In the genomic region with DNA sequence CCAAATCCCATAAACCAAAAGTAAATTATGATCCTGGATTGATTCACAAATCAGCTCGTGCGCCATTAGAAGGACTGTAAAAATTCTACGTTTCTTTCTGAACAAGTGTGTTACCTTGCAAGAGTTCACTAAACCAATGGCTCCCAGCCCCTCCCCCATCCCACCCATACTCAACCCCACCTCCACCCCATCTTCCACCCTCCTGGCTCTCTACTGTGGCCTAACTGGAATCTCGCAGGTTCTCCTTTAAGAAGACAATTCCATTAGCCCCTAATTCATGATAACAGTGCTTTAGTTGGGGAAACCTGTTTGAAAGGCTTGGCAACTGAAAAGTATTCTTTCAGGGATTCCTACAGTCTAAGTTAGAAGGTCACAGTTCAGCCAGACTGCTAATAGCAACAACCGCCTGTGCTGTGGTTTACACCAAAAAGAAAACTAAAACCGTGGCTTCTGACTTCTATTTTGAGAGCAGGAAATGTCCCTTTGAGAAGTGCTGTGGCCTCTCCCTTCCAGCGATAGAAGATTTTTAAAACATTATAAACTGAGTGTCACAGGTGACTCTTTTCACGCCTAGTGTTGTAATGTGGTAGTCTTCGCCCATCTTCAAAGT, we compare ENCODE assay signal across 9 mouse cellular contexts. TPM values are rescaled to one million over a fixed set of nuclear protein-coding genes. Genes with fewer than 3 reads are reported as not detected.
DNase-seq lines count a peak whose midpoint lies in the region; ATAC-seq and TF ChIP-seq lines count a peak whose summit lies in the region.
"Had no signal": no experiment of that assay in that cellular context is flagged by ENCODE, and none has a peak within 500 bp of the region (broad histone marks: within the 10 kb centered on the region; RNA-seq: fewer than 3 reads in every experiment).

No protein-coding gene starts in this region.

- peaks cover 8% of the 10 kb centered on the region; the same call in 1 of the 2 replicates for H3K4me1 ChIP-seq in kidney, adult 2 months (ENCODE audit: control insufficient read depth, insufficient read depth, low read length)
- peaks cover 16% of the 10 kb centered on the region for H3K4me1 ChIP-seq in forebrain, embryonic 16.5 days (replicated peaks; ENCODE audit: control insufficient read depth, insufficient read depth, low read length)
- H3K4me1 ChIP-seq in liver, adult 2 months (ENCODE audit: control insufficient read depth, insufficient read depth, low read length): peaks cover 8% of the 10 kb centered on the region; the same call in 1 of the 2 replicates
- H3K4me1 ChIP-seq in stomach, embryonic 15.5 days: peaks cover 9% of the 10 kb centered on the region

- no peak overlapping the region for H3K9ac ChIP-seq in forebrain, embryonic 16.5 days (replicated peaks; ENCODE audit: low read depth, low read length)
- no peak overlapping the region for H3K9ac ChIP-seq in liver, adult 2 months (ENCODE audit: low read depth, low read length)
- H3K9ac ChIP-seq in stomach, embryonic 15.5 days: no peak overlapping the region

- no peak for TF ChIP-seq POLR2A in kidney, adult 2 months (IDR thresholded peaks at IDR 0.05; ENCODE audit: low read depth, low read length)
- TF ChIP-seq POLR2A in liver, adult 2 months (IDR thresholded peaks at IDR 0.05; ENCODE audit: extremely low read depth, insufficient read depth, low read length): no peak

- DNase-seq in kidney, adult 2 months: peak; percentile 50
- no peak for DNase-seq in kidney, adult 18-20 months
- DNase-seq in CD8-positive naive resting alpha-beta T cell, adult 2 months (ENCODE audit: low read depth in 2 of 2, low spot score in 2 of 2): peak; percentile 15 to 46
- DNase-seq in liver, adult 2 months (ENCODE audit: extremely low read depth, low read depth, low spot score): peak; percentile 31
- DNase-seq in left cerebral cortex, postnatal 10 days (ENCODE audit: extremely low spot score in 1 of 2, low spot score in 2 of 2): no peak
- DNase-seq in gastrocnemius, postnatal 10 days: no peak

- ATAC-seq in forebrain, embryonic 16.5 days: no peak
- ATAC-seq in stomach, embryonic 15.5 days (ENCODE audit: insufficient read depth, low FRiP score, low read depth): no peak
- ATAC-seq: Patski had no signal

- H3K9me3 ChIP-seq in forebrain, embryonic 16.5 days (ENCODE audit: control insufficient read depth, low read length): no peaks in the 10 kb centered on the region
- H3K9me3 ChIP-seq in stomach, embryonic 15.5 days: no peaks in the 10 kb centered on the region

- 62% methylated on average over 9 of the region's 9 CpGs for WGBS in kidney, adult 2 months
- WGBS in forebrain, embryonic 16.5 days: 31% methylated on average over 9 of the region's 9 CpGs
- 56% methylated on average over 9 of the region's 9 CpGs for WGBS in liver, adult 2 months
- WGBS in stomach, embryonic 15.5 days: 24% methylated on average over 9 of the region's 9 CpGs

- H3K27ac ChIP-seq in kidney, adult 2 months (ENCODE audit: insufficient read depth, low read depth, low read length): no peak overlapping the region
- H3K27ac ChIP-seq in forebrain, embryonic 16.5 days (ENCODE audit: low read length): no peak overlapping the region
- no peak overlapping the region for H3K27ac ChIP-seq in liver, adult 2 months (replicated peaks; ENCODE audit: insufficient read depth, low read depth, low read length)
- H3K27ac ChIP-seq in stomach, embryonic 15.5 days: peak overlapping the region; percentile 1; the same call in 1 of the 2 replicates

- no peak for TF ChIP-seq CTCF in kidney, adult 2 months (conservative IDR thresholded peaks at IDR 0.05; ENCODE audit: insufficient read depth, insufficient read length, low read depth, low read length)
- no peak for TF ChIP-seq CTCF in liver, adult 2 months (IDR thresholded peaks at IDR 0.05; ENCODE audit: low read depth, low read length)

- H3K4me3 ChIP-seq in kidney, adult 2 months (ENCODE audit: insufficient read depth, low read depth, low read length): no peak overlapping the region
- H3K4me3 ChIP-seq in forebrain, embryonic 16.5 days (replicated peaks; ENCODE audit: low read length): no peak overlapping the region
- no peak overlapping the region for H3K4me3 ChIP-seq in liver, adult 2 months (ENCODE audit: insufficient read depth, low read depth, low read length)
- H3K4me3 ChIP-seq in stomach, embryonic 15.5 days (replicated peaks): no peak overlapping the region

- no peaks in the 10 kb centered on the region for H3K36me3 ChIP-seq in kidney, adult 2 months (ENCODE audit: control insufficient read depth, insufficient read depth, low read length)
- no peaks in the 10 kb centered on the region for H3K36me3 ChIP-seq in forebrain, embryonic 16.5 days (ENCODE audit: control insufficient read depth, insufficient read depth)
- H3K36me3 ChIP-seq in liver, adult 2 months (ENCODE audit: control insufficient read depth, insufficient read depth, low read length): no peaks in the 10 kb centered on the region
- no peaks in the 10 kb centered on the region for H3K36me3 ChIP-seq in stomach, embryonic 15.5 days

- no peaks in the 10 kb centered on the region for H3K79me2 ChIP-seq in liver, adult 2 months (ENCODE audit: control insufficient read depth, insufficient read depth, low read length)

- intact Hi-C loops in left cerebral cortex, postnatal 10 days (cut with DNase I): loop anchor here (5.0 kb wide), 3 partner anchors 157 to 273 kb away; no protein-coding TSS in a partner anchor

- H3K4me2 ChIP-seq in forebrain, embryonic 16.5 days (ENCODE audit: low read length): peak overlapping the region; percentile 70; the same call in 1 of the 2 replicates
- peak overlapping the region; percentile 73 for H3K4me2 ChIP-seq in stomach, embryonic 15.5 days

- H3K27me3 ChIP-seq in kidney, adult 2 months (replicated peaks; ENCODE audit: control insufficient read depth, insufficient read depth, low read length): no peaks in the 10 kb centered on the region
- H3K27me3 ChIP-seq in forebrain, embryonic 16.5 days (replicated peaks; ENCODE audit: control insufficient read depth, insufficient read depth, low read length): no peaks in the 10 kb centered on the region
- H3K27me3 ChIP-seq in liver, adult 2 months (ENCODE audit: control insufficient read depth, insufficient read depth, low read length): no peaks in the 10 kb centered on the region
- H3K27me3 ChIP-seq in stomach, embryonic 15.5 days (replicated peaks): no peaks in the 10 kb centered on the region
- H3K27me3 ChIP-seq: Patski had no signal

RNA-seq across cellular contexts. Expression of a gene that starts 1.0 kb away (rescaled TPM):
- polyA plus RNA-seq in kidney, adult 2 months (2012; rRNA removed): 28.0 and 28.6 TPM in 2 replicates
- polyA plus RNA-seq in forebrain, embryonic 16.5 days (2015; fragmentation: Nextera tagmentation; extraction: Ambion mirVana): 71.0 and 78.0 TPM in 2 replicates
- 21.1 and 23.9 TPM in 2 replicates for total RNA-seq in liver, adult 2 months (2014; rRNA removed)
- polyA plus RNA-seq in liver, adult 2 months (2012; rRNA removed): 22.4 and 27.3 TPM in 2 replicates
- 58.0 and 69.1 TPM in 2 replicates for polyA plus RNA-seq in stomach, embryonic 15.5 days (2015; fragmentation: Nextera tagmentation; extraction: Ambion mirVana)
- total RNA-seq in left cerebral cortex, postnatal 10 days (2021): 10 to 100 TPM; 50.7 to 65.1 TPM
- 100 to 1,000 TPM; 227 to 232 TPM for total RNA-seq in gastrocnemius, postnatal 10 days (2021)

Comparison
In these comparisons a context has a peak if more than half of its experiments do, and no peak if none do; other contexts are left out.
1. DNase-seq: peak in kidney, adult 2 months (single experiment), CD8-positive naive resting alpha-beta T cell, adult 2 months (2 of 2) and liver, adult 2 months (single experiment); none in kidney, adult 18-20 months (single experiment), left cerebral cortex, postnatal 10 days (0 of 2) and gastrocnemius, postnatal 10 days (single experiment).